Mouse (Mus musculus) cerebellum, adult 8-10 months (tissue): ENCODE data around the gene Slc6a18.
A peak's percentile ranks its signal among the peaks of the same experiment; 100 is the strongest.
"Not testable (repeated sequence)": the region's sequence is repeated elsewhere in the genome, so short reads cannot be mapped to it uniquely, and the experiment has no call there.

ENCODE experiments used
- DNase-seq: peaks from one replicate; pipeline ENCODE4 v3.0.0; 2022

The Slc6a18 gene

DNA sequence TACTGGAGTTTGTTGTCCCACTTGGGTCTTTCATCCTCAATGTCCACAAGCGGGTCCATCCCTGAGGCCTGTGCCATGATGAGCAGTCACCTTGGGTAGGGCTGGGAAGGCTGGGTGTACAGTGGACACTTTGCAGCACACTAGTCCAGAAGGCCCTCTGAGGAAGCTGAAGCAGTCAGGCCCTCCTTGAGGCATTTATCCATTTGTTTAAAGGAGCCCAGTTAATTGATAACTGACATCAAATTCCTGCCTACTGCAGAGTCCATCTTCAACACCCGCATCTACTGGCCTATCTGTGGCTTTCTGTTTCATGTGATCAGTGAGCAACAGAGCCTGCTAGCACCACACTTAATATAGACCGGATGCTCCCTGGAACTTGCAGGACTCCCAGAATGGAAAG, at the start of gene Slc6a18:
Slc6a18 (minus strand) TSS at position 171 of the 400 bp plus-strand sequence.
- DNase-seq: no peak

DNA sequence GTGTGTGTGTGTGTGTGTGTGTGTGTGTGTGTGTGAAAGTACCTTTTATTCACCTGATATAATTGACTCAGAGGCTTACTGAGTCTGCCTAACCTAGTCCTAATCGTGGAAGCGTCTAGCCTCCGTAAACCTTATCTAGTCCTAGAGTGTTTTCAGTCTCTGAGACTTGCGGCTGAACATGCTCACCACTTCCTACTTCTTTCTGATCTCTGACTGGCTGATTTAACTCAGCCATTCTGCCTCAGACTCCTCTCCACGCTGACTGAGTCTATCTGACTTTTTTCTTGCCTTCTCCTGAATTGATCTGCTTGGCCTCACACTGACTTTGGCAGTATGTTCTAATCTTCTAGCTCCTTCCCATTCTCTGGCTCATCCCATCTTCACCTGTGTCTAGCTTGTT, 47.5 kb upstream of the Slc6a18 start:
- no peak for DNase-seq

DNA sequence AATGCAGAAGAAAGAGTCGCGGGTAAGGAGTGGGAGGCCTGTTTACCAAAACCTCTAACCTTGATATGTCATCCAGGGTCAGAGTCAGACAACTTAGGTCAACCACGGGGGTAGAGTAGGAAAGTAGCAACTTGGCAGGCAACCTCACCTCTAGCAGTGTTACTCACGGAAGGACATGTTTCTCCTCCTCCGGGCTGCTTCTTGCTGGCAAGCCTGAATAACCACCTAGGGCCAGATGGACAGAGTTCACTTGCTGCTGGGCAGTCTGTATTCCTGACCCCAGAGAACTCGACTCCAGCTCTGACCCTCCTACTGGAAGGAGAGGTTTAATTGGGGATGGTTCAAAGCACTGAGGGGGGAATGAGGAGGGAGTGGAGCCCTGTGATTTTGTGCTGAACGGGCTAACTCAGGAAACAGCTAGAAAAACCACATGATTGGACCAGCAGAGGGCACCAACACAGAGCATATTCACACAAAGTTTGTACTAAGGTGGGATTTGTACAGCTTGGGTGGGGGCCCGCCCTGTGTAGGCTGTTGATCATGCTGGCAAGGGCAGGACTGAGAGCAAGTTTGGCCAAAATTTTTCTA, 45.4 kb upstream of the Slc6a18 start:
- no peak for DNase-seq

DNA sequence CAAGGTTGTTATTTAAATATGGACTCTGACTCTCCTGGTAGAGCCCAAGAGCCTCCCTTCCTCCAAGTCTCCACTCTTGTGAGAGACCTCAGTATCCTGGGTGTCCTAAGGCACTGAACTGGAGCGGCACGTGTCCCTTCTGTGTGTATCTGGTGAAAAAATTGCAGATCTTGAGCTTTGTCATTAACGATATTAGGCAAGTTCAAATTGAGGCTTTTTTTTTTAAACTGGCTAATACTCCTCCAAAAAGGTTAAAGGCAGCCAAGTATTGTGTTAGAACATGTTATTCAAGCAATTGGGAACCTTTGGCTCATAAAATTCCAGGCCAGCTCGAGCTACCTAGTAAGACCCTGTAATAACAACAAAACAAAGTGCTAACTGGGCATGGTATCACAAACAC, 42.4 kb upstream of the Slc6a18 start:
- no peak for DNase-seq

DNA sequence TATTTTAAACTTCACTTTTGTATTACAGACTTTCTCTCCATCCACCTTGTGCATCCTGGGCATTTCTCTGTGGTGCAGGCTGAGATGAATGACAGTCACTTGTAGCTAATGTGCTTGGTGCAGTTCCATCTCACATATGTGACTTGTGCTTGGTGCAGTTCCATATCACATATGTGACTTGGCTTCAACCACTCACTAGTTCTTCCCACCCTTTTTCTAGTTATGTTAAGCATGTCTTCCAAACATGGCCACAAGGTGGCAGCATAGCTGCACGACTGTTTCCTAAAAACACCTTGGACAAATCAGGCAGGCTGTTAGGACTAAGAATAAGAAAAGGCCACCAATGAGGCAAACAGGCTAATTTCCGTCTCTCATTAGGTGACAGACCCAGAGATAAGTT, 40.4 kb upstream of the Slc6a18 start:
- DNase-seq: peak; percentile 67

DNA sequence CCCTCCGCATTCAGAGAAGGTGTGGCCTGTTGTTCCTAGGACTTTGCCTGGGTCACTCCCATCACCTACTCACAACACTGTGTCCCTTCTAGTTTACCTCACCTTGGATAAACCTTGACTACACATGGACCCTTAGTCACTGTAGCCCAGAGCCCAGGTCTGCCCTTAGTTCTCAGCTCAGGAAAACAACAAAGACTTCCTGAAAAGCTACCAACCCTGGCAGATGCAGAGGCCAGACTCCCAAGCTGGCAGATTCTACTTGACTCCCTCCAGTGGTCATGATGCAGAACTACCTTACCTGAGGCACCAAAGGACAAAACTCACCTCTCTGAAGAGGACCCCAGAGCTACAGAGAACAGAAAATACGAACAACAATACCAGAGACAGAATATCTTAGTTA, 36.2 kb upstream of the Slc6a18 start:
- no peak for DNase-seq

DNA sequence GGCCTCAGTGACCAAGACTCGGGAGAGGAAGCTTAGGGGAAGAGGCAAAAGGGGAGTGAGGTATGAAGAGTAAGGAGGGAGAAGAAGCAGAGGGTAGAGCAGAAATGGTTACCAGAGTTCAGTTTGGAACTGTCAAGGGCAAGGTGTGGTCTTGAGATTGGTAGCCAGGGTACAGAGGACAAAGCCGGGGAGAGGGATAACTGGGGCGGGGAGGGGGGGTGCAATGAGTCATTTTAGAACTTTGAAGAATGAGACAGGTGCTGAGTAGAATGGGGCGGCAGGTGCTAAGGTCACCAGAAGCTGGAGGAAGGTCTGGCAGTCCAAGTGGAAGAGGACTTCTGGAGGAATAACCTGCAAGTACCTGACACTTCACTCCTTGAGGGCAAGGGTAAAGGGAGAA, 35.4 kb upstream of the Slc6a18 start:
- DNase-seq: no peak

DNA sequence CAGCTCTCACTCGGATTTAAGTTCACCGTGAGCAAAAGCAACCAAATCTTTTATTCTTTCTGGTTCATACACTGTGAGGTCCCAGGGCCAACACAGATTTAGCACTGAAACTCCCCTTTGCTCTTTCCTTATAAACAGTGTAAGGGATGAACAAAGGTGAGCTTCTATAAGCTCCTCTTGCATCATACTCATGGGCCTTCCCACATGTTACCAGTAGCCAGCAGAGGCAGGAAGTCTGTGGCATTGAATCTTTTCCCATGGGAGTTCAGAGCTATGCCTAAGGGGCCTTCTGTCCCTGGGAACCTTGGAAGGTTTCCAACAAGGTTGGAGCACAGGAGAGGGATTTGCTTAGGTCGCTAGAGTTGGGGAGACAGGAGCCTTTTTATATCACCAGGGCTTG, 34.4 kb upstream of the Slc6a18 start:
- no peak for DNase-seq

DNA sequence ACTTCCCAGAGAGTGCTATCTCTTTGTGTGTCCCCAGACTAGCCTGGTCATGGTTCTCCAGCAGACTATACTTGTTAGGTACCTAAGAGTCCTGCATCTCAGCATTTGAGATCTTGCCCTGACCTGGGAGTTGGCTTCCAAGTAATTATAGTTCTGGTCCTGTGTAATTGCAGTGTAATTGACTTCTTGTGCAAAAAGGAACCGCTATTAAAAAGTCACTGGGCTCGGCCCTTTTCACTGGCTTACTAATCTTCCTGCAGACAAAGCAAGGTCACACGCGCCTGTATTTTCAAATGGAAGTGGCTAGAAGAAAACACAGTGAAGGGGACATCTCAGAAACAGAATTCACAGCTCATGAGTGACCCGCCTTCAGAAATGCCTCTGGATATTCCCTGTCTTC, 34.0 kb upstream of the Slc6a18 start:
- no peak for DNase-seq

DNA sequence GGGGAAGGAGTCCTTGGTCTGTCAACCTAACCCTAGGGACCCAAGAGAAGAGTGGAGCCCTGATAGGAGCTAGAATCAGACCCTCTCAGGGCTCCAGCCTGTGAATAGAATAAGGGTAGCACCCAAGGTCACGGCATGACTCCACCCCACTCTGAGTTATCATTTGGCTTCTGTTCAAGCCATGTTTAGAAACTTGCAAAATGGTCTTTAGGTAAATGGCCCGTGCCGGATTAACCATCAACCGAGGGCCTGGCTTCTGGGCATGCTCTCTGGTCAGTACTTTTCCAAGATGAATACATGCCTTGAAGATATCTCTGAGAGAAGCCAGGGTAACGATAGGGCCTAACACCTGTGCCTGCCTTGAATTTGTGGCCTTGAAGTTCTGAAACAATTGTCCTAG, 33.4 kb upstream of the Slc6a18 start:
- DNase-seq: no peak

DNA sequence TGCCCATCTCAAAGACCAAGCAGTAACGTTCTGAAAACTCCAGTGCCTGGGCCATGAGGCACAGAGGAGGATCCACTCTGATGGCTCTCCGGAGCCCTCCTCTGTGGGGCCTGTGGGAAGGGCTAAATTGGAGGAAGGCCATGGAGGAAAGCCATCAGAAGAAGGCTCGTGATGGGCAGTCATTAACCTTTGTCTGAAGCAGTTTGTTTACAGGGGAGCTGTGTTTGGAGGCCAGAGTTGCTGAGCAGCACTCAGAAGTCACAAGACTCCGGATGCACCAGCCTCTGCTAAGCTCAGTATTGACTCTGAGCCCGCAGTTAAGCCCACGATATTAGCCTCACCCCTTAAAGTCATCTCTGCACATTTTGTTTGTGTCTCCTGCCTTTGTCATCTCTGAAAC, 31.7 kb upstream of the Slc6a18 start:
- DNase-seq: no peak

DNA sequence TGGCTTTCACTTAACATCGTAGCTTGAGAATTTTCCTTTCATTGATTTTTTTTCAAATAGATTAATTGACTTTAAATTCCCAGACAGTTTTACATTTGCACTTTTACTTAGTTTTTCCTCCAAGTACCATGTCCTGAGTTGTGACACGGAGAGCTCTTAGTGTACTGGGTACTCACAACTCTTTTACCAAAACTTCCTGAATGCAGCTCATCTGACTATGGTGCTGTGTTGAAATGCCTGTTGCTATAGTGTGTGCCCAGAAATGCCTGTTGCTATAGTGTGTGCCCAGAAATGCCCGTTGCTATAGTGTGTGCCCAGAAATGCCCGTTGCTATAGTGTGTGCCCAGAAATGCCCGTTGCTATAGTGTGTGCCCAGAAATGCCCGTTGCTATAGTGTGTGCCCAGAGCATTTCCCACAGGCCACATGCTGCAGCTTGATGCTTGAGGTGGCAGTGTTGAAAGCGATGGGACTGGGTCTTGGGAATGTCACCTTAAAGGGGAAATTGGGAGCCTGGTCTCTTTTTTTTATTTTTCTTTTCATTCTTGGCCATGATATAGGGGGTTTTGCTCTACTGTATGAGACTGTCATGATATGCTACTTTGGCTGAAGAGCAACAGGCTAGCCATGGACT, 27.0 kb upstream of the Slc6a18 start, which contains the start of gene Slc6a19:
Slc6a19 (minus strand) TSS at position 172 of the 632 bp plus-strand sequence.
- DNase-seq: no peak

DNA sequence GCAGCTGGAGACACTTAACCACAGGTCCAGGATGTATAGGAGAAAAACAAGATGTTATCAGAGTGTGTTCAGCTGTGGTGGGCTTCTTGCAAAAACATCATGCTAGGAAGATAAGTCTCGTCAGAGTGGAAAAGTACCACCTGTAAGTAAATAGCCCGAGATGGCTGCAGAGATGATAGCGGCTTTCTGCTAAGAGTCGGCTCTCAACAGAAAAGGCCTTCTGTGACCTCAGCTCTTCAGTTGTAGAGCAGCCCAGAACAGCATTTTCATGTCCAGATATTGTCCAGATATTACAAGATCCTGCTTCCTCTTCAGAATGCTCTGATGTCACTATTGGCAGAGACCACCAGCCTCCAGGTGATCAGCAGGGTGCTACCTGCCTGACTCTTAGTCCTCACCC, 25.7 kb upstream of the Slc6a18 start:
- DNase-seq: not testable (repeated sequence)

DNA sequence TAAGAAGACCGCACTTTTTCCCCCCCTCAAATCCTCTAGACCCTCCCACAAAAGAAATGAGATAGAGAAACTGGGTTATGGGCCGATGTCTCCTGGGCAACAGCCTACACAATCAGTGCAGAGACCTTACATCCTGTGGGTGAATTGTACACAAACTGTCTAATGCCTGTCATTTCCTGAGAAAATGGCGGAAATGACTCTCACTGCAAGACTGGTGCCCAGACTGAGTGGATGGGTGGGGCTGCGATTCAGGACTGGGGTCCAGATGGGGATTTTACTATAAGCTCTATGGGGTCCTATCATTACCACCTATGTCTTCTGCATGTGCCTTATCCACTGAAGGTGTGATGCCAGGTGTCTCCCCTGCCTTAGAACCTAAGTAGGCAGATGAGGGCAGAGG, 25.0 kb upstream of the Slc6a18 start:
- DNase-seq: no peak

DNA sequence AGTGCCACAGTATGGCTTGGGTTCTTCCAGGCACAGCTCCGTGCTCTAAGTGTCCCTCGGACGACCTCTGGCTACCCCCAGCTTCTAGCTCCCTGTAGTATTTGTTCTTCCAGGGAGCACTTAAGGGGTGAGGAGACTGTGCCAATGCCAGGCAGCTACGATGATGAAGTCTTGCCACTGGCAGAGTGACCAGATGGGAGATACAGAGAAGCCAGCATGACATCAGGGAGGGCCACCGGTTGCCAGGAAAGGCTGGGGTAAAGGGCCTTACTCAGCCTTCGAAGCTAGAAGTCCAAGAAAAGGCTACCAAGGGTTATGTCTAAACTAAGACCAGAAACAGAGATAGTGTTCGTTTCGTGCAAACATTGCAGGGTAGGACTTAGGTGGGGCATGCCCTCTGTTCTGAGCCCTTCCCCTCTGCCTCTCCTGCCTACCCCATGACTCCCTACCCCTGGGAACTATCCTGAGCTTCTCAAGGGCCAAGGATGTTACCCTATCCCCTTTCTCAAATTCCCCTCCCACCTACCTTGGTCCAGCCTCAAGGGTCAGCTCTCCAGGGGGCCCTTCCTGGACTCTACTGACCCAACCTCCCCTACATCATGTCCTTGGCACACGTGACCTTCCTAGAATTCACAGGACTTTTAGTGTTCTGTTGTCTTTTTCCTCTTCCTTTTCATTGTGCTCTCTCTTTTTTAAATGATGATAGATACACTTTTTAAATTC, 23.5 kb upstream of the Slc6a18 start:
- DNase-seq: no peak

DNA sequence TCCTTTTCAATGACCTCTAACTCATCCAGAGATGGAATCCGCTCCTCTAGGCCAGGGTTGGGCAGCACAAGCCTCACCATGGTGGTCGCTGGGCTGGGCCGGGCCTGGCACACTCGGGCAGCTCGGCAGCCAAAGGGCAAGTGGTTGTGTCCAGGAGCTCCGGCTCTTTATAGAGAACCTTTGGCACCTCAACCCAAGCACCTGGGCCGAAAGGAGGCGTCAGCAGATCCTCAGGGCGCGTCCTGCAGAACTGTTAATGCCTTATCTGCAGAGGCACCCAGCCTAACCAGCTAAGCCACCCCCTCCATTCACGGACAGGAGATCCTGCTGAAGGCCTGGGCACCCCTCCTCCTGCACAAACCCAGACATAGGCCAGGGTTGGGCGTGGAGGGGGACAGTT, 22.7 kb upstream of the Slc6a18 start:
- no peak for DNase-seq

DNA sequence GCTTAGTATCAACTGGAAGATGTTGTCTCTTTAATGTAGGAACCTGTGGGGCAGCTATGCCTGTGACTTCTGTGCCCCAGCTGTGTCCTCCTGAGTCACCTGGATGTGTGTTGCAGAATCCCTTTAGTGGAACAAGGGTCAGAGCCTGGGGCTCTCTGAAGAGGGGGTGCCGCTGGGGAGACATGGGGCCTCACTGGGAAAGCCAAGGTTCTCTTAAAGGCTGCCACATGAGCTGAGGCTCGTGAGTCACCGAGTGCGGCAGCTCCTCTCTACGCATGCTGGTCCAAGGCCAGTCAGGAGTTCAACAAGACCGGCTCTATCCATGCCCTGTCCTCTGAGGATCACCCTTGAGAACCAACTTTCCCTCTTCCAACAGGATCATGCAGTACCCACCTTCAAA, 21.9 kb upstream of the Slc6a18 start:
- no peak for DNase-seq

DNA sequence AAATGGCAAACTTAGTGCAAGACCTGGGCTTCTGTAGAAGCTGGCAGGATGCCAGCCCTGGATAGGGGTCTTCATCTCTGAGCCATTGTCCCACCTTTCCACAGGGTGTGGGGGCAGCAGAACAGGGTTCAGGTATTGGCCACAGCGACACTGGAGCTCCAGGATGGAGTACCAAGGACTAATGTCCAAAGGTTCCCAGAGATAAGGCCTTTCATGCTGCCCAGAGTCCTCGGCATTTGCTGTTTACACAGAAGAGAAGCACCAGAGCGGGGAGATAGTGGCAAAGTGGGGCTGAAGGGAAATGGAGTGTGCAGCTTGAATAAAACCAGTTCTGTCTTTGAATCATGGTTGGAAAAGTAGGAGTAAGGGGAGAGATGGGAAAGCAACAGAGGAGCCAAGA, 18.7 kb upstream of the Slc6a18 start:
- DNase-seq: no peak

DNA sequence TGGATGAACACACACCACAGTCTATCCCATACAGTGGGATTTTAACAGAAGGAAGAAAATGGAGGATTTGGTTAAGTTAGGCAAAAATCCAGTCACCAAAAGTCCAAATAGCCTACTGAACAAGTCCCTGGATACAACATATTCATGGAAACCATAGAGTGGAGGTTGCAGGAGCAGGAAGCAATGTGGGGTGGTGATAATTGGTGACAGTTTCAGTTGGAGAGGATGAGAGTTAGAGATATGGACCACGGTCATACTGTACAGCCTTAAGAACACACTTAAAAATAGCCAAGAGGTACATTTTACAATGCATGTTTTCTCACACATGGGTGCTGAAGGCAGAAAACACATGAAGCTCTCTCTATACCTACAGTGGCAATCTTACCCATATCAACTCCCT, 17.1 kb upstream of the Slc6a18 start:
- no peak for DNase-seq

DNA sequence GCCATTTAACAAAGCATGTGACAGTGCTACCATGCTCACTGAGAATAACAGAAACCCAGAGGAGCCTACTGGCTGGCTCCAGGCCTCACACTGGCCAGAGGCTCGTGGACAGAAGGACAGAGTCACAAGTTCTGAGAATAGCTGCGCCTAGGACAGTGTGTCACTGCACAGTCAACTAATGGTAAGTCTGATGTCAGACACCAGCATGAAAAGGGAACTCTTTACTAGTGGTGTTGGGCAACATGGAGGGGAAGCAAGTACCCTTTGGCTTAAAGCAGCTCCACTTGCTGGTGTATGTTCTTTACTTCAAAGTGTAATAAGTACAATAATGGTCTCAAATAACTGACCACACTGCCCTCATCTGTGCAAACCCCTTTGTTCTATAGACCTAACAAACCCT, 15.5 kb upstream of the Slc6a18 start:
- no peak for DNase-seq

DNA sequence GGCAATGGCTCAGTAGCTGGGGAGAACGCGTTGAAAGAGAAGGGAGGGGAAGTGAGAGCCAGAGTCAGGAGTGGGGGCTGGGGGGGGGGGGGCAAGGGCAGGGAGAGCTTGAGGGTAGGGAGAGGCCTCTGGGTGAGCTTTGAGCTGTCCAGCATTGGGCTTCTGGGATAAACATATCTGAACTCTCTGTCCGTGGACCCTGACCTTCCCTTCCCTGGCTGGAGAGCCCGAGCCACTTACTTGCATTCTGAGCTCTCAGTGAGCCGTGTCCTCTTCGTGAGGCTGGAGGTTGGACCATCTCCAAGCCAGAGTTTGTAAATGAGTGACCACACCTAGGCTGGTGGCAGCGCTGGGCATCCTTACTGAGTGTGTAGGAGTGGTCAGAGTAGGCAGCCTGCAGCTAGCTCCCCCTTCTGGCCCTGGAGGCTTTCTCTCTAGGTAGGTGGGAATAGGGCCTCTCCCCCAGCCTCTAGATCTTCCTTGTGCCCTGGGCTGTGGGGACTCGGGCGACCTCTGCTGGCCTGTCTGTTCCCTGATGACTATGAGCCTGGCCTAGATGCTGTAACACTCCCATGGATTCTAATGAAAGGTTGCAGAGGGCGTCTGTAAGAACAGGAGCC, 14.5 kb upstream of the Slc6a18 start:
- DNase-seq: peak; percentile 17

DNA sequence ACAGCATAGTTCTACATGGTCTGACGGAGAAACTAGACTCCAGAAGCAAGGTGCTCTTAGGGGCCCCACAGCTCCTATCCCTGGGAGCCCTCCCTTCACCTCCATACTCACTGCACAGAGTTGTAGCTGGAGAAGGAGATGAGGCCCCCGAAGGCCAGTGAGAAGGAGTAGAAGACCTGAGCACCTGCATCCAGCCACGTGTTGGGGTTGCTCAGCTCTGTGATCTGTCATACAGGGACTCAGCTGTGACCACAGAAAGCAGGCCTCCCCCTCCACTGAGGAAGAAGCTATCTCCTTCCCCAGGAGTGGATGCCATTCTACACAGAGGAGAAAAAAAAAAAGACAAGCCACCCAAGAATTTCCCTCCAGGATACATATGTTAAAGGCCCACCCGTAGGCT, 11.1 kb upstream of the Slc6a18 start:
- DNase-seq: no peak

DNA sequence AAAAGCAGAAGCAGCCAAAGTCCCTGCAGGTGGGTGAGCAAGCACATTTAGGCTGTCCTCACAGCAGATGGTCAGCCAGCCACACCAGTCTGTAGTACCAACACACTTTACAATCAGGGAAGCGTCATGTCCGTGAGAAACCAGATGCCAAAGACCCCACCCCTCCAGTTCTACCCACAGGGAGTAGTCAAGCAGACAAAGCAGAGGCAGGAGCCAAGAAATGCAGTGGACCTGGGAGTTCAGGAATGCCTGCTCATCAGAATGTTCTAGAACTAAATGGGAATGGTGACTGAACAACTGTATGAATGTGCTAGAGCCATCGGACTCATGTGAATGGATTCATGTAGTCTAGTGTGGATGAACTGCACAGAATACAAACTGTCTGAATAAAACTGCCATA, 9.8 kb upstream of the Slc6a18 start:
- no peak for DNase-seq

DNA sequence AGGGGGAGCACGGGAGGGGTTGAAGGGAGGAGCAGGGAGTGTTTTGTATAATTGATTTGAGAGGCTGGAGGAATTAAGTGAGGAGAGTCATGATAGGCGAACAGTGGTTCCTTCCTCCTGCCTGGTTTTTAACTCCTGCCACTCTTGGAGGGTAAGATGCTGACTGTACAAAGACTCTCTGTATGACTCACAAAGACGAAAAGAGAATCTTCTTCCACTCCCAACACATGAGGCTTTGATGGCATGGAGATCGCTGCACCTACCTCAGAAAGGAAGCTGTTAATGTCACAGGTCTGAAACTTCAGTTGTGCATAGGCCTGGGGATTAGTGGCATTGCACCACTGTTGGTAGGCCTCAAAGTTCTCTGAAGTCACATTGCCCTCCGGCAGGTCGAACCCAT, 7.7 kb upstream of the Slc6a18 start:
- no peak for DNase-seq
